Mouse (Mus musculus): Measurements from ENCODE around the gene Carm1.

GRCm38 (mm10) chr9:21626571-21626970, 79.9 kb downstream of the Carm1 start:
- TF ChIP-seq EP300 (IDR thresholded peaks at IDR 0.05) (no peak), CTCF (IDR thresholded peaks at IDR 0.05) (peak; percentile 65)
